Mouse (Mus musculus) limb, embryonic 14.5 days (tissue): ENCODE measurements at regions not wholly inside any gene's neighbourhood (a gene's known extent, or its start where the extent isn't known, plus 50 kb on each side); places are given as distances from the start of the nearest gene placed in this dataset.

Experiments
- ATAC-seq: fragments of 200-750 bp; cut with Nextera tagmentation; 2 replicates; pipeline ENCODE4 v1.8.0; 2017; ENCODE audit warnings: low read depth, moderate number of reproducible peaks, moderate TSS enrichment; ENCODE audit not compliant: low FRiP score
- DNase-seq: peaks from one replicate; pipeline ENCODE4 v3.0.0-alpha.2; 2015; ENCODE audit warnings: low spot score
- H3K27ac ChIP-seq: fragments of 300-500 bp; sonication (generic); replicated peaks from 2 replicates; pipeline ENCODE4 v1.5.1; 2014; ENCODE audit warnings: low read depth, mild to moderate bottlenecking, low read length, moderate library complexity, mixed read lengths
- H3K27me3 ChIP-seq: fragments of 300-500 bp; sonication (generic); 2 replicates; pipeline ENCODE4 v1.6.1; 2014; ENCODE audit warnings: low read length, mixed read lengths; ENCODE audit not compliant: control insufficient read depth, insufficient read depth
- H3K36me3 ChIP-seq: fragments of 300-500 bp; sonication (generic); 2 replicates; pipeline ENCODE4 v1.6.1; 2014; ENCODE audit warnings: mild to moderate bottlenecking, low read length, moderate library complexity, mixed read lengths; ENCODE audit not compliant: control insufficient read depth, insufficient read depth
- H3K4me1 ChIP-seq: fragments of 300-500 bp; sonication (generic); 2 replicates; pipeline ENCODE4 v1.6.1; 2014; ENCODE audit warnings: antibody characterized with exemption, low read length, mixed read lengths; ENCODE audit not compliant: control insufficient read depth, insufficient read depth
- H3K4me2 ChIP-seq: fragments of 300-500 bp; sonication (generic); replicated peaks from 2 replicates; pipeline ENCODE4 v1.6.1; 2014; ENCODE audit warnings: low read depth, mild to moderate bottlenecking, low read length, moderate library complexity; ENCODE audit not compliant: severe bottlenecking
- H3K4me3 ChIP-seq: fragments of 300-500 bp; sonication (generic); replicated peaks from 2 replicates; pipeline ENCODE4 v1.5.1; 2014; ENCODE audit warnings: low read length
- H3K9ac ChIP-seq: fragments of 300-500 bp; sonication (generic); 2 replicates; pipeline ENCODE4 v1.6.1; 2014; ENCODE audit warnings: mild to moderate bottlenecking, low read depth, low read length, moderate library complexity; ENCODE audit not compliant: severe bottlenecking
- H3K9me3 ChIP-seq: fragments of 300-500 bp; sonication (generic); 2 replicates; pipeline ENCODE4 v1.6.1; 2016; ENCODE audit warnings: low read length; ENCODE audit not compliant: control insufficient read depth
- POLR2A ChIP-seq: fragments of 200-500 bp; IDR thresholded peaks from 2 replicates; pipeline ENCODE4 v1.8.0; 2012; ENCODE audit warnings: inconsistent platforms, mild to moderate bottlenecking, moderate library complexity, borderline replicate concordance; ENCODE audit not compliant: insufficient read depth, insufficient read length; ENCODE audit errors: extremely low read depth
- WGBS: fragments of 180-500 bp; shearing (Covaris S2); extraction: QIAGEN DNeasy Blood & Tissue Kit; methylation state at CpG from one replicate; pipeline ENCODE4 v1.1.7; 2014; 5-methylcytosine and 5-hydroxymethylcytosine counted together

DNA sequence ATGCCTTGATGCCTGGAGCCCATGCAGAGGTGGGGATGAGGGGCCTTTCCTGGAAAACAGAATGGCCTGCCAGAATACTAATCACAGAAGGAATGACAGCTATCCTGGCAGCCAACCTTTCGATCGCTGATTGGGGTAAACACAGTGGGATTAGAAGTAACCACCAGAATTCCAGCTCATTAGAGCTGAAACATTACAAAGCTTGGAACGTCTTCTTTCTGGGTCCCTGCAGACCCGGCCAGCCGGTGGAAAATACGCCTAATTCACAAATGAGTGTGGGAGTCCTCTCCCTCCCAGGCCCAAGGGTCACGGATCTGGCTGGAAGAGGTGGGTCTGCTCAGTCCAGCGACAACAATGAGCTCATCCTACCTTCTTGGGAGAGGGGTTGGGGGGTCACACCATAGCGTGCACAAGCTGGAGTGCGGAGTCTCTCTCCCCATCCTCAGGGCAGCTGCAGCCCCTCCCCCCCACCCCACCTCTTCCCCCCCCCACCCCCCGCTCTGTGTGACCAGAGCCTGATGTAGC, 297.8 kb upstream of the Rtl1 start:
- peak; percentile 18 for DNase-seq
- 65% methylated on average over 11 of the region's 11 CpGs for WGBS
- no peak overlapping the region for H3K9ac ChIP-seq
- H3K4me1 ChIP-seq, result peaks cover 48% of the 10 kb centered on the region
- ATAC-seq, result no peak
- H3K27ac ChIP-seq, result no peak overlapping the region
- no peak overlapping the region for H3K4me3 ChIP-seq
- H3K36me3 ChIP-seq, result no peaks in the 10 kb centered on the region
- TF ChIP-seq POLR2A, result no peak
- 0 out of 2 replicates have a peak, but pooled peaks cover 3% of the 10 kb centered on the region for H3K27me3 ChIP-seq
- H3K4me2 ChIP-seq, result no peak overlapping the region
- no peaks in the 10 kb centered on the region for H3K9me3 ChIP-seq

DNA sequence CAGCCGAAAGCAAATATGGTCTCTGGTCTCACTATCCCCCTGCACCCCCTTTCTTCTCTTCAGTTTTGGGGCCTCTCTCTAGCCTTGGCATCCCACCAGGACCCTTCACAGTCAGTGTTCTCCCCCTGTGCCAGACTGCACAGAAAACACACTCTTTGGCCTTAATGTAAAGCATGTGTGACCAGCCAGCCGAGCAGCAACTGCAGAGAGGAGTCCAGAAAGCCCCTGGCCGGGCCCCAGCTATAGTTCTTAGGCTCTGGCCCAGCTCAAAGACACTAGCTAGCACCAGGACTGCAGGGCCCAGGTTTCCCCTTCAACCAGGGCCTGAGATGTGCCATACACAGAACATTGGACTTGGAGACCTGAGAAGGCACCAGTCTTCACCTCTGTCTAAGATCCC, 299.3 kb upstream of the Rtl1 start:
- Histone ChIP-seq H3K4me3 (no peak overlapping the region), H3K27me3 (0 out of 2 replicates have a peak, but pooled peaks cover 3% of the 10 kb centered on the region), H3K4me1 (peaks cover 40% of the 10 kb centered on the region), H3K9me3 (no peaks in the 10 kb centered on the region), H3K36me3 (no peaks in the 10 kb centered on the region), H3K27ac (no peak overlapping the region), H3K9ac (no peak overlapping the region), H3K4me2 (no peak overlapping the region)
- ATAC-seq (peak; percentile 64; the same call in 1 of the 2 replicates), DNase-seq (peak; percentile 51)
- 39% methylated on average over 3 of the region's 3 CpGs for WGBS
- TF ChIP-seq POLR2A, result no peak

DNA sequence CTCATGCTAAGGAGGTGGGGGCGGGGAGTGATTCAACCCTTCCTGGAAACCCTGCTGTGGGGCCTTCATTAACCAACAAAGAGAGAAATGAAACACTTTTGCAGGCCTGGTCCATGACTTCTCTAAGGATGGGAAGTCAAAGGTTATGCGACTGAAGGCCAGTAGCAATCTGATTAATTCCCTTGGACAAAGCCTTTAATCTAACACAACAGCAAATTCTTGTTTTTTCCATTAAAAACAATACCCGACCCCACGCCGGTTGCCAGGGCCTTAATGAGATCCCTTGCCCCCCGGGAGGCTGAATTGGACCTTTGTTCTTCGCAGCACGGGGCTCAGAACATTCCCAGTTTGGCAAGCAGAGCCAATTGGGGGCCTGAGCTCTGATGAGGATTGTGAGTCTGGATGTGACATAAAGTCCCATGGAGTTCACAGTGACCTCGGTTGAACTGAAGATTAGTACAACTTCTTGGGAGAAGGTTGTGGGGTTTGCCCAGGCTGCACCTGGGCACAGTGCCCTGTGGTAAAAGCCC, 310.9 kb upstream of the Rtl1 start:
- DNase-seq, result no peak
- Histone ChIP-seq H3K27ac (no peak overlapping the region), H3K4me1 (peaks cover 4% of the 10 kb centered on the region; the same call in 1 of the 2 replicates), H3K9me3 (no peaks in the 10 kb centered on the region), H3K4me2 (no peak overlapping the region), H3K9ac (no peak overlapping the region), H3K27me3 (no peaks in the 10 kb centered on the region), H3K36me3 (no peaks in the 10 kb centered on the region), H3K4me3 (no peak overlapping the region)
- TF ChIP-seq POLR2A, result no peak
- WGBS, result 36% methylated on average over 9 of the region's 9 CpGs
- no peak for ATAC-seq

DNA sequence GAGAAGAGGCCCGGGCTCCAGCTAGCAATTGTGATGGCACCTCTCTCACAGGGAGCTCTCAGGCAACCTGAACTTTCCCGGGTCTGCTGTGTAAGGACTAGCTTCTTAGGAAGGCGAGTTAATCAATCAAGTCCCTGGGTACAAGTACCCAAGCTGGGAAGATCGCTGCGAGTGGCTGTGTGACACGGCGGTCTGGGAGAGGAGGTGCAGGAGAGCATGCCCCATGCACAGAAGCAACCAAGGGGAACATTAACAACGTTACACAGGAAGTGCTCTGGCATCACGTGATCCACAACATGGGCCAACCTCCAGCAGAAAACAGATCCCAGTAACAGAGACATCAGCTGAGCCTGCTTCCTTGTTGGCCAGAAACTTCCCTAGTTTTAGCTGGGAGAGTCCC, 311.4 kb upstream of the Rtl1 start:
- Histone ChIP-seq H3K27me3 (no peaks in the 10 kb centered on the region), H3K9ac (no peak overlapping the region), H3K9me3 (no peaks in the 10 kb centered on the region), H3K4me2 (no peak overlapping the region), H3K4me1 (peaks cover 4% of the 10 kb centered on the region; the same call in 1 of the 2 replicates), H3K4me3 (no peak overlapping the region), H3K36me3 (no peaks in the 10 kb centered on the region), H3K27ac (no peak overlapping the region)
- TF ChIP-seq POLR2A, result no peak
- DNase-seq (no peak), ATAC-seq (no peak)
- WGBS, result 80% methylated on average over 9 of the region's 9 CpGs

DNA sequence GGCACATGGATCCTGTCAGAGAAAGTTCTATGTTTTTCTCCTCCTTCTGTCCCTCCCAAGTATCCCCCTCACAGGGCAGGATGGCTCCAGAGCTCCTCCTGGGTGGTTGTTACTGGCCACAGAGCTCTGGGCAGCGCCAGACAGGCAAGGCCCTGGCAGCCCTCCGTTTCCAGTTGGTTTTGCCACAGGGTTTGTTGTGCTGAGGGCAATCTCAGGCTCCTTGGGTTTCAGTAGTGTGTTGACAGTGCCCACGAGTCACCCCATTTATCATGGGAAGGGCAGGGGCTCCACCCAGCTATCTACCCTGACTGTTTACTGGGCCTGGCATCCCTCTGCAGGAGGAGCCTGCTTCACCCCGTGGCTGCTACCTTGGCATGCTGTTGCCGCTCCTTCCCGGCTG, 317.6 kb upstream of the Rtl1 start:
- WGBS, result 71% methylated on average over 6 of the region's 6 CpGs
- ATAC-seq (no peak), DNase-seq (no peak)
- Histone ChIP-seq H3K4me2 (no peak overlapping the region), H3K4me1 (peaks cover 8% of the 10 kb centered on the region), H3K9me3 (no peaks in the 10 kb centered on the region), H3K27ac (no peak overlapping the region), H3K27me3 (no peaks in the 10 kb centered on the region), H3K4me3 (no peak overlapping the region), H3K9ac (no peak overlapping the region), H3K36me3 (no peaks in the 10 kb centered on the region)
- TF ChIP-seq POLR2A, result no peak
